Mouse (Mus musculus): Measurements from ENCODE around the gene Tns1. TPM values are rescaled to one million over a fixed set of nuclear protein-coding genes. Genes with fewer than 3 reads are reported as not detected.

The Tns1 gene
- total and polyA plus RNA-seq, 2 experiments, result 17.9 to 47.9 TPM

- peaks cover 67% of the 10 kb centered on the region for H3K4me1 ChIP-seq (ENCODE audit: control insufficient read depth, insufficient read depth, low read length)
- H3K27me3 ChIP-seq (ENCODE audit: control insufficient read depth, insufficient read depth, low read length), result no peaks in the 10 kb centered on the region
- H3K27ac ChIP-seq (replicated peaks; ENCODE audit: insufficient read depth, low read depth, low read length), result peak overlapping the region; percentile 89
- H3K4me3 ChIP-seq (ENCODE audit: insufficient read depth, low read depth, low read length), result no peak overlapping the region
- peaks cover 34% of the 10 kb centered on the region; the same call in 1 of the 2 replicates for H3K79me2 ChIP-seq (ENCODE audit: control insufficient read depth, insufficient read depth, low read length)
- DNase-seq (ENCODE audit: extremely low read depth, low read depth, low spot score), result peak; percentile 61
- 59% methylated on average over 9 of the region's 9 CpGs for WGBS
- no peaks in the 10 kb centered on the region for H3K36me3 ChIP-seq (ENCODE audit: control insufficient read depth, insufficient read depth, low read length)
- TF ChIP-seq POLR2A (IDR thresholded peaks at IDR 0.05; ENCODE audit: extremely low read depth, insufficient read depth, low read length) (no peak), CTCF (IDR thresholded peaks at IDR 0.05; ENCODE audit: low read depth, low read length) (no peak)
- peak overlapping the region; percentile 22 for H3K9ac ChIP-seq (ENCODE audit: low read depth, low read length)
These were observed 106.7 kb downstream of the Tns1 start for GRCm38 (mm10) chr1:74017399-74018172.

- DNase-seq (ENCODE audit: extremely low read depth, low read depth, low spot score), result peak; percentile 87
These were observed 107.6 kb downstream of the Tns1 start for GRCm38 (mm10) chr1:74016618-74017017.

DNA sequence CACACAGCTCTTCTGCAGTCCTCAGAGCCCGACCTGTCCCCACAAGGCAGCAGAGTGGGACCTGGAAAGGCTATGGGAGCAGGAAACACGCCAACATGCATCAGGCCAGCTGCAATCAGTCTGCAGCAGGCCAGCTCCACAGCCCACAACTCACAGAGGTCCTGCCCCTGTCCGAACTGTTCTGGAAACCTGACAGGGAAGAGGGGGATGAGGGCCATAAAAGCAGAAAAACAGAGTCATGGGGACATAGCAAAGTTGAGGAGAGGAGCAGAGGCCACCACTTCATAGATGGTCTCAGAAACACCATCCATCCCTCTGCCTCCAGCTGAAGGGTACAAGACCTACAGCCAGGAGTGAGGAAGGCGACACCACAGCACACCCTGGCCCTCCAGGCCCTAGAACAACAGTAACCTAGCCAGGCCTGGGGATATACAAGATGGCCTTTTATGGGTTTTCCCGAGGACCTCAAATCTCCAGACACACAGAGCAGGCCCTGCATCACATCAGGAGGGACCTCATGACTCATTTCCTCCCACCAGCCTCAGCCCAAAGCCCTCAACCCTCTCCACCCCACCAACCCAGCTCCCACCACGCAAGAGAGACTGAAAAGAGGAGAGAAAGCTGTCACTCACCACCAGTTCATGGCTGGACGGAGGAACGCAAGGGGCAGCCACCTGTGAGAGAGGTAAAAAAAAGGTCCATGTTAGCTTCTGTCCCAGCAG is 108.6 kb downstream of the Tns1 start:
- Histone ChIP-seq H3K4me1 (ENCODE audit: control insufficient read depth, insufficient read depth, low read length) (peaks cover 63% of the 10 kb centered on the region), H3K4me3 (ENCODE audit: insufficient read depth, low read depth, low read length) (no peak overlapping the region), H3K36me3 (ENCODE audit: control insufficient read depth, insufficient read depth, low read length) (no peaks in the 10 kb centered on the region), H3K27ac (replicated peaks; ENCODE audit: insufficient read depth, low read depth, low read length) (peak overlapping the region; percentile 89), H3K27me3 (ENCODE audit: control insufficient read depth, insufficient read depth, low read length) (no peaks in the 10 kb centered on the region), H3K9ac (ENCODE audit: low read depth, low read length) (peak overlapping the region; percentile 62), H3K79me2 (ENCODE audit: control insufficient read depth, insufficient read depth, low read length) (peaks cover 26% of the 10 kb centered on the region; the same call in 1 of the 2 replicates)
- WGBS, result 45% methylated on average over 8 of the region's 8 CpGs
- no peak for TF ChIP-seq CTCF (IDR thresholded peaks at IDR 0.05; ENCODE audit: low read depth, low read length)
- TF ChIP-seq POLR2A (IDR thresholded peaks at IDR 0.05; ENCODE audit: extremely low read depth, insufficient read depth, low read length), result no peak
- DNase-seq (ENCODE audit: extremely low read depth, low read depth, low spot score), result peak; percentile 54

More at GRCm38 (mm10) chr1:74016618-74017017, 107.6 kb downstream of the Tns1 start:
- Histone ChIP-seq H3K27ac (replicated peaks; ENCODE audit: insufficient read depth, low read depth, low read length) (peak overlapping the region; percentile 89), H3K36me3 (ENCODE audit: control insufficient read depth, insufficient read depth, low read length) (no peaks in the 10 kb centered on the region), H3K79me2 (ENCODE audit: control insufficient read depth, insufficient read depth, low read length) (peaks cover 34% of the 10 kb centered on the region; the same call in 1 of the 2 replicates), H3K4me3 (ENCODE audit: insufficient read depth, low read depth, low read length) (no peak overlapping the region), H3K9ac (ENCODE audit: low read depth, low read length) (peak overlapping the region; percentile 62; the same call in 1 of the 2 replicates), H3K4me1 (ENCODE audit: control insufficient read depth, insufficient read depth, low read length) (peaks cover 71% of the 10 kb centered on the region), H3K27me3 (ENCODE audit: control insufficient read depth, insufficient read depth, low read length) (no peaks in the 10 kb centered on the region)
- no peak for TF ChIP-seq POLR2A (IDR thresholded peaks at IDR 0.05; ENCODE audit: extremely low read depth, insufficient read depth, low read length)
- TF ChIP-seq CTCF (IDR thresholded peaks at IDR 0.05; ENCODE audit: low read depth, low read length), result no peak
- WGBS, result 11% methylated on average over 5 of the region's 5 CpGs

- peak; percentile 100 for DNase-seq (ENCODE audit: extremely low read depth, low read depth, low spot score)
- H3K4me1 ChIP-seq (ENCODE audit: control insufficient read depth, insufficient read depth, low read length), result peaks cover 58% of the 10 kb centered on the region
- no peak for TF ChIP-seq CTCF (IDR thresholded peaks at IDR 0.05; ENCODE audit: low read depth, low read length)
- no peak for TF ChIP-seq POLR2A (IDR thresholded peaks at IDR 0.05; ENCODE audit: extremely low read depth, insufficient read depth, low read length)
- peaks cover 17% of the 10 kb centered on the region; the same call in 1 of the 2 replicates for H3K79me2 ChIP-seq (ENCODE audit: control insufficient read depth, insufficient read depth, low read length)
- no peaks in the 10 kb centered on the region for H3K27me3 ChIP-seq (ENCODE audit: control insufficient read depth, insufficient read depth, low read length)
- WGBS, result 18% methylated on average over 10 of the region's 14 CpGs
- no peaks in the 10 kb centered on the region for H3K36me3 ChIP-seq (ENCODE audit: control insufficient read depth, insufficient read depth, low read length)
- no peak overlapping the region for H3K4me3 ChIP-seq (ENCODE audit: insufficient read depth, low read depth, low read length)
- H3K9ac ChIP-seq (ENCODE audit: low read depth, low read length), result peak overlapping the region; percentile 62
- H3K27ac ChIP-seq (replicated peaks; ENCODE audit: insufficient read depth, low read depth, low read length), result peak overlapping the region; percentile 90
These were observed 109.5 kb downstream of the Tns1 start for GRCm38 (mm10) chr1:74014538-74015327.

GRCm38 (mm10) chr1:74013296-74014031 is 110.8 kb downstream of the Tns1 start:
- H3K27me3 ChIP-seq (ENCODE audit: control insufficient read depth, insufficient read depth, low read length), result no peaks in the 10 kb centered on the region
- peaks cover 16% of the 10 kb centered on the region; the same call in 1 of the 2 replicates for H3K79me2 ChIP-seq (ENCODE audit: control insufficient read depth, insufficient read depth, low read length)
- DNase-seq (ENCODE audit: extremely low read depth, low read depth, low spot score), result peak; percentile 99
- H3K9ac ChIP-seq (ENCODE audit: low read depth, low read length), result peak overlapping the region; percentile 55
- H3K36me3 ChIP-seq (ENCODE audit: control insufficient read depth, insufficient read depth, low read length), result no peaks in the 10 kb centered on the region
- WGBS, result 30% methylated on average over 14 of the region's 14 CpGs
- peaks cover 69% of the 10 kb centered on the region for H3K4me1 ChIP-seq (ENCODE audit: control insufficient read depth, insufficient read depth, low read length)
- no peak for TF ChIP-seq CTCF (IDR thresholded peaks at IDR 0.05; ENCODE audit: low read depth, low read length)
- no peak for TF ChIP-seq POLR2A (IDR thresholded peaks at IDR 0.05; ENCODE audit: extremely low read depth, insufficient read depth, low read length)
- H3K4me3 ChIP-seq (ENCODE audit: insufficient read depth, low read depth, low read length), result no peak overlapping the region
- peak overlapping the region; percentile 90 for H3K27ac ChIP-seq (replicated peaks; ENCODE audit: insufficient read depth, low read depth, low read length)

Measured in liver, adult 2 months (tissue).